Mouse (Mus musculus) testis, adult 2 months (tissue): ENCODE results near the gene Itpr2. TPM values are rescaled to one million over a fixed set of nuclear protein-coding genes. Genes with fewer than 3 reads are reported as not detected.

Source experiments
- H3K27ac ChIP-seq: fragments of 200-500 bp; 2 replicates; pipeline ENCODE4 v1.5.1; 2012; ENCODE audit warnings: low read depth, low read length; ENCODE audit not compliant: control insufficient read depth, insufficient read depth
- H3K27me3 ChIP-seq: fragments of 200-500 bp; 2 replicates; pipeline ENCODE4 v1.6.1; 2012; ENCODE audit warnings: mild to moderate bottlenecking, low read length, moderate library complexity; ENCODE audit not compliant: control insufficient read depth, insufficient read depth
- H3K36me3 ChIP-seq: fragments of 200-500 bp; 2 replicates; pipeline ENCODE4 v1.6.1; 2012; ENCODE audit warnings: mild to moderate bottlenecking, low read length; ENCODE audit not compliant: control insufficient read depth, insufficient read depth
- H3K4me1 ChIP-seq: fragments of 200-500 bp; 2 replicates; pipeline ENCODE4 v1.6.1; 2012; ENCODE audit warnings: low read length; ENCODE audit not compliant: control insufficient read depth, insufficient read depth
- H3K4me3 ChIP-seq: fragments of 200-500 bp; 2 replicates; pipeline ENCODE4 v1.5.1; 2012; ENCODE audit warnings: low read depth, mild to moderate bottlenecking, low read length, moderate library complexity, mixed read lengths; ENCODE audit not compliant: control insufficient read depth
- CTCF ChIP-seq: fragments of 200-500 bp; IDR thresholded peaks from 2 replicates; pipeline ENCODE4 v1.5.1; 2012; ENCODE audit warnings: low read depth, mild to moderate bottlenecking, inconsistent platforms, low read length, moderate library complexity; ENCODE audit not compliant: control insufficient read depth, insufficient read depth, insufficient replicate concordance
- POLR2A ChIP-seq: fragments of 200-500 bp; IDR thresholded peaks from 2 replicates; pipeline ENCODE4 v1.6.1; 2012; ENCODE audit warnings: low read depth, mild to moderate bottlenecking, inconsistent platforms, low read length, moderate library complexity; ENCODE audit not compliant: control insufficient read depth
- polyA plus RNA-seq: library from polyadenylated mRNA; depleted of rRNA; stranded (reverse); fragments of >200 nt; gene quantifications from 2 replicates; pipeline ENCODE4 v1.2.3, GENCODE M21; 2012

Gene Itpr2
- polyA plus RNA-seq, 1 experiment, result 6.9 TPM

GRCm38 (mm10) chr6:146270162-146270561 lies 231.9 kb downstream of the Itpr2 start:
- Histone ChIP-seq H3K4me1 (peaks cover 2% of the 10 kb centered on the region; the same call in 1 of the 2 replicates), H3K36me3 (no peaks in the 10 kb centered on the region), H3K4me3 (no peak overlapping the region), H3K27me3 (no peaks in the 10 kb centered on the region), H3K27ac (no peak overlapping the region)
- no peak for TF ChIP-seq POLR2A
- no peak for TF ChIP-seq CTCF

DNA sequence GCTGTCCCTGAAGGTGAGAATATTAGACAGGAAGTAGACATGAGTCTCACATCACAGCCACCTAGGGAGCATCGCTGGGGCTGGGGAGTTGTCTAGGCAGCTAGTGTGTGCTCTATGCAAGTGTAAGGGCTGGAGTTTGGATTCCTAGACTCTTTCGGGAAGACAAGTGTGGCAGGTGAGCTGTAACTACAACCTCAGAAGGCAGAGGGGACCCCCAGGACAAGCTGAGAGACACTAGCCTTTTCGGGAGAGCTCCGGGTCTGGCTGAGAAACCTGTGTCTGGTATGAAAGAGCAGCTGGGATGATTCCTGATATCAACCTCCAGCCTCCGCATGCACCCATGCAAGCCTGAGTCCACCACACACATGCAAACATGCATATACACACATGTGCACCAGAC lies 232.7 kb downstream of the Itpr2 start:
- Histone ChIP-seq H3K36me3 (no peaks in the 10 kb centered on the region), H3K27ac (no peak overlapping the region), H3K27me3 (no peaks in the 10 kb centered on the region), H3K4me1 (peaks cover 2% of the 10 kb centered on the region; the same call in 1 of the 2 replicates), H3K4me3 (no peak overlapping the region)
- TF ChIP-seq CTCF (no peak), POLR2A (no peak)

- TF ChIP-seq POLR2A, result no peak
- TF ChIP-seq CTCF, result no peak
- H3K4me3 ChIP-seq, result no peak overlapping the region
- H3K27me3 ChIP-seq, result no peaks in the 10 kb centered on the region
- H3K36me3 ChIP-seq, result no peaks in the 10 kb centered on the region
- H3K4me1 ChIP-seq, result no peaks in the 10 kb centered on the region
- H3K27ac ChIP-seq, result no peak overlapping the region
Measured at GRCm38 (mm10) chr6:146260674-146261376, 241.2 kb downstream of the Itpr2 start.

DNA sequence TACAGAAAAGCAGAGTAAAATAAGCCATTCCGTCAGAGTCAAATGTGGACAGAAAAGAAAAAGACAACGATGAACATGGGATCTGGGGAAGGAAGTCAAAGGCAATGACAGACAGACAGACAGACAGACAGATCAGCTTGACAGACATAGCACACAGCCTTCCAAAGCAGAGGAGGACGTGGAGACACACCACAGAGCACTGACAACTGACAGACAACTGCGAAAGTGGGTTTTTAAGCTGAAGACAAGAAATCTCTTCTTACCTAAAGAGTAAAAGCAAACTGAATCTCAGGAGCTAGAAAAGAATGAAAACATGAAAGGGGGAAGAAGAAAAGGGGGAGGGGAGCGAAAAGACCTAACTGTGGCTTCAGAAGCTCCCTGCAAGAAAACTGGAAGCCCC lies 243.3 kb downstream of the Itpr2 start:
- TF ChIP-seq CTCF (no peak), POLR2A (no peak)
- Histone ChIP-seq H3K27me3 (no peaks in the 10 kb centered on the region), H3K4me3 (no peak overlapping the region), H3K36me3 (no peaks in the 10 kb centered on the region), H3K4me1 (no peaks in the 10 kb centered on the region), H3K27ac (no peak overlapping the region)

- Histone ChIP-seq H3K27me3 (no peaks in the 10 kb centered on the region), H3K36me3 (no peaks in the 10 kb centered on the region), H3K4me1 (no peaks in the 10 kb centered on the region), H3K4me3 (no peak overlapping the region), H3K27ac (no peak overlapping the region)
- TF ChIP-seq POLR2A, result no peak
- peak; percentile 57; the same call in 1 of the 2 replicates for TF ChIP-seq CTCF
Measured at GRCm38 (mm10) chr6:146258261-146258660, 243.8 kb downstream of the Itpr2 start.

GRCm38 (mm10) chr6:146256947-146257670 lies 244.9 kb downstream of the Itpr2 start:
- H3K36me3 ChIP-seq, result no peaks in the 10 kb centered on the region
- no peak overlapping the region for H3K27ac ChIP-seq
- no peak for TF ChIP-seq POLR2A
- no peak for TF ChIP-seq CTCF
- H3K4me3 ChIP-seq, result no peak overlapping the region
- no peaks in the 10 kb centered on the region for H3K4me1 ChIP-seq
- no peaks in the 10 kb centered on the region for H3K27me3 ChIP-seq

DNA sequence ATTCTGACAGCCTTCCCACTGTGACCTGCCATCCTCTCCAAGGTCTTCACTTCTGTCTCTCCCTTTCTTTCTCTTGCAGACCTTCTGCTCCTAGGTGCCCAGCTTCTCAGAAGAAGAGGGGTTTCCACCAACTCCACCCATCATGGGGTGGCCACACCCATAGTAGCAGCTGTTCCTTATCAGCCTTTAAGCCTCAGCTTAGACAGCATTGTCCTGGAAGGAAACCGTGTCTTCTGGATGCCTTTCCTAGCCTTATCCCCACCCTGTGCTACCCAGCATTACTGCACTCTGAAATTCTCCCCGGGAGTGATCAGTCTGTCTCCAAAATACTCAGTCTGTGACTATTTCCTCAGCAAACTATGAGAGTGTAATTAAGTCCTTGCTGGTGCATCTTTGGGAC lies 245.6 kb downstream of the Itpr2 start:
- Histone ChIP-seq H3K4me1 (no peaks in the 10 kb centered on the region), H3K36me3 (no peaks in the 10 kb centered on the region), H3K27me3 (no peaks in the 10 kb centered on the region), H3K27ac (no peak overlapping the region), H3K4me3 (no peak overlapping the region)
- TF ChIP-seq CTCF (no peak), POLR2A (no peak)
